Mouse (Mus musculus) ovary, adult 18-20 months (tissue): Measurements from ENCODE around the gene Trib3.
"Not testable (repeated sequence)": the region's sequence is repeated elsewhere in the genome, so short reads cannot be mapped to it uniquely, and the experiment has no call there.

Experiments
- DNase-seq: peaks from one replicate; pipeline ENCODE4 v3.0.0; 2022; ENCODE audit warnings: low spot score, mixed read lengths

Gene Trib3

DNA sequence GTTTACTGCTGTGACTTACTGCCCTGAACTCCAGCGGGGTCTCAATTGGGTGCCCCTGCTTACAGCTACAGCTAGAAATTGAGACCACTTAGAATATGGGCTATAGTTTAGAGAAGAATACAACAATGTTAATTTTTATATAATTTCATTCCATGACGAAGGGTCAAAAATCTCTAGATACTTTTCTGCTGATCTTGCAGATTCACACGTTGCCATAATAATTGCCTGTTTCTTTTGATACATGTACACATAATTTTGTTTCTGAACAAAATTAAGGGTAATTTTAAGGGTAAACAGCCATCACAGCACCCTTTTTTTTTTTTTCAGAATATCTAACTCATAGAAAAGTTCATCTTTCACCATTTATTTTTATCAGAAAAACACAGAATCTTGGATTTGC, 36.6 kb downstream of the Trib3 start:
- no peak for DNase-seq

DNA sequence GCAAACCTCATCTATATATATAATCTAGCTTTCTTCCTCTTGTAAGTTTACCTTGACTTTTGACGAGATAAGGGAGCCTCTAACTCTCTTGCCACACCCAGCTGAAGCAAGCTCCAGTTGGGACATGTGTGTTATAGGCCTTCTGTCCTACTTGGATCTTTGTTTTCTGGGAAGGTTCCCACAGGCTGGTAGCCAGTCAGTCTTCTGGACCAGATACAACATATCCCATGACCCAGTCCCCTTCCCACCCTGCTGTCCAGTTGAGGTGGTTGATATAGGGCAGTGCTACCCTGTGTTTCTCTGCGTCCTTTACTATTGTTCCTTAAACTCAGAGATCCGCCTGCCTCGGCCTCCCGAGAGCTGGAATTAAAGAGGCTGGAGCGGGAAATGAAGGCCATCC, 38.4 kb downstream of the Trib3 start:
- no peak for DNase-seq

DNA sequence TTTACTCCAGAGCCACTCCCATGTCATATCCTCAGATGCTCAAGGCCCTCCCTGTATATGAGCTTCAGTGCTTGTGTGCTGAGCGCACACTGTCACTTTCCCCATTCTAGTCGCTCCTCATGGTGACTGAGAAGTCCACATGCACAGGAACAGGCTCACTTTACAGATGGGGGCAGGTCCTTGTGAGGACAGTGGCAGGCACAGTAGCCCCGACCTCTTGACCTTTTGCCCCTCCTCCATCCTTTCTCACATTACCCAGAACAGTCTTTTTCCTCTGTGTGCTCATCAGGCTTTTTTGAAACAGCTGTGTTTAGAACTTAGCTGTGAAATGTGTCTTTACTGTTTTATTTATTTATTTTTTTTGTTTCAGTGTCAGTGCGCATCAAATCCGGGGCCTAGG, 40.1 kb downstream of the Trib3 start:
- DNase-seq, result no peak

DNA sequence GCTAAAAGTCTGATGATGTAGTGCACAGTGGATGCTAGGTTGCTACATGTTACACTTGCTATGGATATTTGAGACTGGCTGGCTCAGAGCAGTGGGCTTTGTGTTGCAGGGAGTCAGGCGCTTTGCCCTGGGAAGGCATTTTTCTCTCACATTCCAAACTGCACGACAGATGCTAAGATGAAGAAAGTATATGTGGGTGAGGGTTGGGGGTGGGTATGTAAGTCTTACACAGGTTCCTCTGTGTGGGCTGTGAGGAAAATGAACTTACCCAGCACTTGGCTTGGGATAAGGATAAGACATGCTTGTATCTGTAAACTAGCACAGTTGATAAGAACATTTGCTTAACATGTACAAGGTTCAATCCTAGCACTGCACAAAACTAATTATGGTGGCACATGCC, 41.0 kb downstream of the Trib3 start:
- DNase-seq, result no peak

DNA sequence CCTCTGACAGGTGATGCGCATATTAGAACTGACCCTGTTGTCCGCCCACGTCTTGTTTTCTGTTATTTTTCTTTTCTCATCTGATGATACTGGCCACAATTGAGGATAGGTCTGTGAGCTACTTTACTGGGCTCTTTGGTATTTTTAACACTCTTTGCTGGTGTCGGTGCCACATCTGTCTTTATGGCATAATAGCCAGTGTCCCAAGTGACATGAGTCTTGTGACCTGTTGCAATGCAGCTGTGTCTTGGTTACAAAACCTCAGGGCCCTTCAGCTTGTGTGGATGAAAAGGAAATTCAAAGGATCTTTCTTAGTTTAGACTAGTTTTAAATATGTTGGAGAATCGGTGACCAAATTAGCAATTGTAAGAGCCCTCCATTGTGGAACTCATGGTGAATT, 49.3 kb downstream of the Trib3 start:
- DNase-seq, result no peak

DNA sequence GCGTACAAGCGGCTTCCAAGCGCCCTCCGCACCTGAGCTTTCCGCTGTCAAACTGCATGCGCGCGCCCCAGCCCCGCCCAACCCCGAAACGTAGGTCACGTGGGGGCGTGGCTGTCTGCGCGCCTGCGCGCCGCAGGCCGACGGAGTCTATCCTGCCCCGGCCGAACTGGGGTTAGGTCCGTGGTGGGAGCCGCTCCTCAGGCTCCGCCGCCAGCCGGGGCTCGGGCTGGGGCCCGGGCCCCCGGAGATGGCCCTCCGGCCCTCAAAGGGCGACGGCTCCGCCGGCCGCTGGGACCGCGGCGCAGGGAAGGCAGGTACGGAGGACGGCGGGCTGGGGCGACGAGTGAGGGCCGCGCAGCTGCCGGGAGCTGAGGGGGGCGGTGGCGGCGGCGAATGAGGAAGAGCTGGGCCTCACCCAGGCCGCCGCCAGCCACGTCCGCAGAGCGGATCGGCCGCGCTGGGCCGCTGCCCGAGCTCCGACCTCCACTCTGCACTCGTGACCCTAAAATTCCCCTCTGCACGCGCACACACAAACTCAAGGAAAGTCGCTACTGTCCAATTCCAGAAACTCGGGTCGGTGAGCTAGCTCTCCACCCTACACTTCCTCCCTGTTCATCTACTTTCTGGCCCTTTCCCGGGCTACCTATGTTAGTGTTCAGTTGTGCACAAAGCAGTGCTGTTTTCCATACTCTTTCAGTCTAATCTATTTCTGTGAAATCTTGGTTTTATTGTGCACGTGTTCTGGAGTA, 49.9 kb downstream of the Trib3 start, which contains the start of gene Tbc1d20:
Gene Tbc1d20 (plus strand): TSS at position 102 of the 749 bp plus-strand sequence.
- DNase-seq, result peak; percentile 87

DNA sequence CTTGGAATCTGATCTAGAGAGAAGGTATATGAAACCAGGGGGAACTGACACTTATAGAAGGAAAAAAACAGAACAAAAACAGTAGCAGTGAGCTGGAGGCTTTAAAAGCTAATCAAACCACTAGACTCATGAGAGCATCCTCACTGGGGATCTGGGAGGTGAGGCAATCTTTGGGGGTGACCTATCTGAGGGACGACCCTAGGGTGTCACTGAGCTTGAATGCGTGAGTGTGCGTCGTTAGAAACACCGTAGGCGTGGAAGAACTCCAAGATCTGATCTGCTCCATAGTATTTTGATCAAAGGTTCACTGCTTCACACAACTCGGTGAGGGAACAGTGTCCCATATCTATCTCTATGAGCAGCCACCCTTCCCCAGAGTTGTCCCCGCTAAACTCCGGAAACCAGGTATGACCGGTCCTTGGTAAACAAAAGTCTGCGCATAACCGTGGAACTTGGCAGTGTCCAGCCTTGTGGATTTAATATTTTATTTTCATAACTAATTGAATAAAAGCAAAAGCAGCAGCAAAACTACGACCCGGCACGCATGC, 50.6 kb downstream of the Trib3 start:
- no peak for DNase-seq

DNA sequence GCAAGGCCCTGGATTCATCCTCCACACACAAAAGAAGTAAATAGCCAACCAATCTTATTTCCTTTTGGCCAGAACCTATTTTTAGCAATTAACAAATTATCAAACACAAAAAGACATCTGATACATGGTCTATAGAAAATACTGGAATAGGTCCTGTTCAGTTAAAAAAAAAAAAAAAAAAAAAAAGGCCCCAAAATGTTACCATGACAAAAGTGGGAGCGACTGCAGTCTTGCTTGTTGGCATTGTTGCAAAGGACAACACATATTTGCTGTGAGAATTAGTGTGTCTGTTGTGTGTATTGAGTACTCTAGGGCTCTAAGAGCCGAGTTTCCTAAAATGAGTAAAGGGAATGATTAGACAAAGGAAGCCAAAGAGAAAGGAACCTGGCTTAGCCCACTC, 51.4 kb downstream of the Trib3 start:
- no peak for DNase-seq

DNA sequence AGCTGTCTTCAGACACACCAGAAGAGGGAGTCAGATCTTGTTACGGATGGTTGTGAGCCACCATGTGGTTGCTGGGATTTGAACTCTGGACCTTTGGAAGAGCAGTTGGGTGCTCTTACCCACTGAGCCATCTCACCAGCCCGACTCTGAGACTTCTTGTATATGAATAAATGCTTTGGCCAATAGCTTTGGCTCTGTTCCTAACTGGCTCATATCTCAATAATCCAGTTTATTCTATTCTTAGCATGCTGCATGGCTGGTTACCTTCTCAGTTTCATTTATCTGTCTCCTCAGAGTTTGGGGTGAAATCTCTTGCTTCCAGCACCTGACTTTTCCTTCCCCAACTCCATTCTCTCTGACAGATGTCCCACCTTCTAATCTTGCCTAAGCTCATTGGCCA, 54.2 kb downstream of the Trib3 start:
- DNase-seq, result not testable (repeated sequence)

DNA sequence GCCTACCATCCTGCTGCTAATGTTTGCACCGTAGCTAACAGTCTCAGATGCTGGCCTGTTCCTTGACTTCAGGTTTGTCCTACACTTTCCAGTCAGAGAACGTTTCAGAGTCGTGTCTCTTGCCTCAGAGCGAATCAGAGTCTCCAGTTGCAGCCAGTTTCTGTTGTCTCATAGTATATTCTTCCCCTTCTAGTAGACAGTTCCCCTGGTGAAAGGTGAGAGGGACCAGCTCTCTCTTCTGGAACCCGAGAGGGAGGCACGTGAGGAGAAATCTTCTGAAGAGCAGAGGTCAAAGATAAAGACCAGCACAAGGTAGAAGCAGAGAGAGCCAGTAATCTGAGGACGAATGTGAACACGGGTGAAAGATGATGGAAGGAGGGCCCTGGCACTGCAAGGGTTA, 55.8 kb downstream of the Trib3 start:
- no peak for DNase-seq

DNA sequence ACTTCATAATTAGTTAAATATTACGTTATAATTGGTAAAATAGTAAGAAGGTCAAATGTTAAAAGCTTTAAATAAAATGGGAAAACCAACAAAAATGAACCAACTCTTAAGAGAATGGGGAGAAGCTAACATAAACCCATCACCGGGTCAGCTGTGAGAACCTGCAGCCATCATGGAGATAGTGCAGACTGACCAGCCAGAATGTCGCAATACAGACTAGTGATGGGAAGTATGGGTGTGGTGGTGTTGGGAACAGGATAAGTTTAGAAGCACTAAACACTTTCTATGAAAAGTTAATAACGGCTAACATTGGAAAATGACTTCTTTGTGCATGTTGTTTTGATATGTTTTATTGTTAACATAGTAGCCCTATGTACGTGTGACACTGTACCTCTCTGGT, 56.3 kb downstream of the Trib3 start:
- DNase-seq, result no peak
